Mouse (Mus musculus) limb, embryonic 11.5 days (tissue): ENCODE data around the gene Lypd1. TPM values are rescaled to one million over a fixed set of nuclear protein-coding genes. Genes with fewer than 3 reads are reported as not detected.

Source experiments
- ATAC-seq: fragments of 200-750 bp; cut with Nextera tagmentation; 2 replicates; pipeline ENCODE4 v1.8.0; 2017; ENCODE audit warnings: low read depth; ENCODE audit not compliant: insufficient number of reproducible peaks, low FRiP score, low TSS enrichment
- DNase-seq: peaks from one replicate; pipeline ENCODE4 v3.0.0-alpha.2; 2015; ENCODE audit warnings: low spot score
- H3K27ac ChIP-seq: fragments of 300-500 bp; sonication (generic); replicated peaks from 2 replicates; pipeline ENCODE4 v1.5.1; 2014; ENCODE audit warnings: low read depth, mild to moderate bottlenecking, low read length
- H3K27me3 ChIP-seq: fragments of 300-500 bp; sonication (generic); 2 replicates; pipeline ENCODE4 v1.6.1; 2014; ENCODE audit warnings: mild to moderate bottlenecking, low read length, mixed read lengths; ENCODE audit not compliant: control insufficient read depth, insufficient read depth
- H3K36me3 ChIP-seq: fragments of 300-500 bp; sonication (generic); 2 replicates; pipeline ENCODE4 v1.6.1; 2014; ENCODE audit warnings: mild to moderate bottlenecking, low read length, moderate library complexity, mixed read lengths; ENCODE audit not compliant: control insufficient read depth, insufficient read depth
- H3K4me1 ChIP-seq: fragments of 300-500 bp; sonication (generic); 2 replicates; pipeline ENCODE4 v1.6.1; 2014; ENCODE audit warnings: low read length, mixed read lengths; ENCODE audit not compliant: control insufficient read depth, insufficient read depth
- H3K4me2 ChIP-seq: fragments of 300-500 bp; sonication (generic); 2 replicates; pipeline ENCODE4 v1.6.1; 2014; ENCODE audit warnings: low read depth, mild to moderate bottlenecking, moderate library complexity; ENCODE audit not compliant: severe bottlenecking
- H3K4me3 ChIP-seq: fragments of 300-500 bp; sonication (generic); 2 replicates; pipeline ENCODE4 v1.5.1; 2014; ENCODE audit warnings: low read depth, low read length
- H3K9ac ChIP-seq: fragments of 300-500 bp; sonication (generic); 2 replicates; pipeline ENCODE4 v1.6.1; 2014; ENCODE audit warnings: mild to moderate bottlenecking, low read length
- H3K9me3 ChIP-seq: fragments of 300-500 bp; sonication (generic); 2 replicates; pipeline ENCODE4 v1.6.1; 2016; ENCODE audit warnings: low read length; ENCODE audit not compliant: control insufficient read depth
- WGBS: fragments of 180-500 bp; shearing (Covaris S2); extraction: QIAGEN DNeasy Blood & Tissue Kit; methylation state at CpG from one replicate; pipeline ENCODE4 v1.1.7; 2014; 5-methylcytosine and 5-hydroxymethylcytosine counted together
- polyA plus RNA-seq: library from polyadenylated mRNA; unstranded; fragments of >200 nt; fragmentation: Nextera tagmentation; extraction: Ambion mirVana; gene quantifications from 2 replicates; pipeline ENCODE4 v1.2.1, GENCODE M21; 2014

Gene Lypd1
- polyA plus RNA-seq, 1 experiment from 2014 or later, result 0.89 TPM

DNA sequence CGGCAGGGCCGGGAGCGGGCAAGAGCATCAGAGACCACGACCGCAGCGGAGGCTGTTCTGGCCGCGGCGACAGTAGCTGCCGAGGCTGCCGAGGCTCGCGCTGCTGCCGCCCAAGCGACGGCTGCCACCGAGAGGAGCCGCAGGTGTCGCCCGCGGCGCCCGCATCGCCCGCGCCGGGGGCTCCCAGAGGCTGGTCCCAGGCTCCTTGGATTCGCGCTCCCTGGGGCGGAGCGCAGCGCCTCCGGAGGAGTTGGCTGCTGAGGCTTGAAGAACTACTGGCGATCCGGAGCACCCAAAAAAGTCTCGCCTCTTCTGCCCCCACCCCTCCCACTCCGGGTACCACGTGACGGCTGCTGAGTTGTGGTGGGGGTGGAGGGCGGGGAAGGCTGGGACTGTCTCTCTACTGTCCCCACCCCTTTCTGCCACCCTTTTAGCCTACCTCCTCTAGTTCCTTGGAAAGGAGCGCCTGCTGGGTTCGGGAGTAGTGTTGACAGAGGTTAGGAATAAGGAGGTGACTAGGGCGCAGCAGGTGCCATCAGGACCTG lies 928 bp downstream of the Lypd1 start:
- H3K27me3 ChIP-seq, result peaks cover 29% of the 10 kb centered on the region
- ATAC-seq (peak; percentile 57), DNase-seq (peak; percentile 65)
- H3K9ac ChIP-seq, result peak overlapping the region; percentile 22
- H3K27ac ChIP-seq, result no peak overlapping the region
- peaks cover 22% of the 10 kb centered on the region for H3K4me1 ChIP-seq
- peak overlapping the region; percentile 45 for H3K4me3 ChIP-seq
- under 1% methylated on average over 43 of the region's 43 CpGs for WGBS
- no peaks in the 10 kb centered on the region for H3K36me3 ChIP-seq
- no peaks in the 10 kb centered on the region for H3K9me3 ChIP-seq
- H3K4me2 ChIP-seq, result peak overlapping the region; percentile 91

DNA sequence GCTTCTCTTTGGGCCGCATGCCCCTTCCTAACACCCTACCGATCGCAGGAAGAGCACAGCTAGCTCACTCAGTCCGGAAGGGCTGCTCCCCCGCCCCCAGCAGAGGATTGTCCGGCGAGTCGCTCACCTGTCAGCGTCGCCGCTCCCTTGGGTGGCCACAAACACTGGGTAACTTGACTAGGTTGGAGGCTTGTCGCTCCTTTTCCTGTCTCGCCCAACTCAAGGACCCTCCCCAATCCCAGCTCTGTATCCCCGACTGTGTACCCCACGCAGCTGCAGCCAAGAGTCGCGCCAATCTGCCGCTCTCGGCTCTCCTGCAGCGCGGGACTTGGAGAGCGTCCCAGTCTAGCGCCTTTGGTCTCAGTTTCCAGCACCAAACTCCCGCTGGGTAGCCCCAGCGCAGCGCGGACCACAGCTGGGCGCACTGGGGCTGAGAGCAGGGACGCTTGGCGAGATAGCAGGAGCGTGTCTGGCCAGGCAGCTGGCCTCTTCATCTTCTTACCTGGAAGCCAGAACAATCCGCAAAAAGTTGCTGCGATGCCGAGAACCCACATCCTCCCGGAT lies 1.5 kb downstream of the Lypd1 start:
- peak overlapping the region; percentile 45 for H3K4me3 ChIP-seq
- peaks cover 29% of the 10 kb centered on the region for H3K27me3 ChIP-seq
- peaks cover 22% of the 10 kb centered on the region for H3K4me1 ChIP-seq
- ATAC-seq (peak; percentile 51; the same call in 1 of the 2 replicates), DNase-seq (peak; percentile 60)
- no peak overlapping the region for H3K27ac ChIP-seq
- under 1% methylated on average over 35 of the region's 35 CpGs for WGBS
- no peaks in the 10 kb centered on the region for H3K36me3 ChIP-seq
- peak overlapping the region; percentile 22 for H3K9ac ChIP-seq
- peak overlapping the region; percentile 91 for H3K4me2 ChIP-seq
- no peaks in the 10 kb centered on the region for H3K9me3 ChIP-seq

GRCm38 (mm10) chr1:125910871-125911265 lies 2.0 kb downstream of the Lypd1 start:
- Histone ChIP-seq H3K27me3 (peaks cover 29% of the 10 kb centered on the region), H3K4me1 (peaks cover 22% of the 10 kb centered on the region), H3K36me3 (no peaks in the 10 kb centered on the region), H3K4me3 (peak overlapping the region; percentile 45; the same call in 1 of the 2 replicates), H3K4me2 (peak overlapping the region; percentile 91), H3K27ac (no peak overlapping the region), H3K9ac (no peak overlapping the region), H3K9me3 (no peaks in the 10 kb centered on the region)
- ATAC-seq, result peak; percentile 48; the same call in 1 of the 2 replicates
- DNase-seq, result peak; percentile 30
- WGBS, result 2% methylated on average over 9 of the region's 9 CpGs

DNA sequence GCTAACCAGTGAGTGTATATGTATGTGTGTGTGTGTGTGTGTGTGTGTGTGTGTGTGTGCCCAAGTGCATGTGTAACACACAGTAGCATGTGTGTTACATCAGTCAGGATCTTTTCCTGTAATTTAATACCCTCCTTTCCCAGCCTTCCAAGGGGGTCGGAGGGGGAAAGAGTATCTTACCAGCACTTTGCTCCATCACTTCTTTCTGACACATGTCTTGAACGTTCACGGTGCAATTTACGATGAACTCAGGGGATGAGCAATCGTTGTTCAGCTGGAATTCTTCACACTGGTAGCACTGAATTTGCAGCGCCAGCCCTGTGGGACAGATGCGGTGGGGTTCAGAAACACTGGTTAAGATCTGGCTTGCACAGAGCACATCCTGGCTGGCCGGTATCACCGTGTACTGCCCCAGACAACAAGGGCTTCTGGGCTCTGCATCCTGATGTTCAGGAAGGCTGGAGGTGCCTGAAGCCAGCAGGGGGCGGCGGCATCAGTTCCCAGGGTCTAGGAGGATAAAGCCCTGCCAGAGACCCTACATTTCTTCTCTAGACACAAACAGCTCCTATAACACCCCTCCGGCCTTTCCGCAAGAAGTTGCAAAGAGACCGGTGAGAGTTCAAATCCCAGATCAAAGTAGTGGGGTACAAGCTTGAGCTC lies 2.6 kb downstream of the Lypd1 start:
- Histone ChIP-seq H3K9me3 (no peaks in the 10 kb centered on the region), H3K4me3 (no peak overlapping the region), H3K4me1 (peaks cover 22% of the 10 kb centered on the region), H3K36me3 (no peaks in the 10 kb centered on the region), H3K4me2 (peak overlapping the region; percentile 91; the same call in 1 of the 2 replicates), H3K9ac (no peak overlapping the region), H3K27ac (no peak overlapping the region), H3K27me3 (peaks cover 29% of the 10 kb centered on the region)
- DNase-seq (peak; percentile 70), ATAC-seq (peak; percentile 42; the same call in 1 of the 2 replicates)
- WGBS, result 6% methylated on average over 14 of the region's 14 CpGs

DNA sequence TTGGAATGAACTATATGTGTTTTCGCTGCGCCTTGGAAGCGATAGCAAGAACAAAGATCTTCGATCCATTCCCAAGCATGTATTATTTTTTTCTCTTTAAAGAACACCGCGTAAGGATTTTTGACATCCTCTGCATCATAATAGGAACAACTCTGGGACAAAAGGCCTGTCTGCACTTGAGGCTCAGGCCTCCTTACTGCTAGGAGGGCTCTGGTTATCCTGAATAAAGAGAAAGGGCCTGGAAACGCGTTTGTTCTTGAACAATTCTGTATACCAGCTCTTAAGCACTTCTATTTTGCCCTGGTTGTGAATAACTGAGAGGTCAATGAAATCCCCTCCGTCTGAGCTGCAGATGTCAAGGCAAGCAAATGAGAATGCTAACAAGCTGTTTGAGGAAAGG lies 19.7 kb downstream of the Lypd1 start:
- Histone ChIP-seq H3K4me2 (no peak overlapping the region), H3K4me1 (no peaks in the 10 kb centered on the region), H3K9me3 (no peaks in the 10 kb centered on the region), H3K4me3 (no peak overlapping the region), H3K36me3 (no peaks in the 10 kb centered on the region), H3K27me3 (no peaks in the 10 kb centered on the region), H3K27ac (no peak overlapping the region), H3K9ac (no peak overlapping the region)
- no peak for DNase-seq
- 88% methylated on average over 9 of the region's 9 CpGs for WGBS
- ATAC-seq, result no peak

DNA sequence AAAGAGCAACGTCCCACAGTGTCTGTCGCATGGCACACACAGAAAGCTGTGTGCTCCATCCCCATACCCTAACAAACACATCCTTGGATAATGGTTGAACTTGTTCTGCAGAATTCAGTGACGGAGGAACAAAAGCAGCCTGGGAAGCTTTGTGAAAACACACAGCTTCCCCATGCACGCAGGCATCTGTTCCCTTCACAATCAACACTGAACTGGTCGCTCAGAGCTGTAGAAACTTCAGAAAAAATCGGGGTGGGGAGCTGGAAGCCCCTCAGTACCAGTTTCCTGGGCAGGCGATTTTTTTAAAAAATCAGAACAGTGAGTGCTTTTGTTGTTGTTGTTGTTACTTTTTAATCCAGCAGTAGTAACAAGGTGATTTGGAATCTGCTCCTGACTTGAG lies 42.8 kb downstream of the Lypd1 start:
- H3K9ac ChIP-seq, result no peak overlapping the region
- WGBS, result 58% methylated on average over 7 of the region's 7 CpGs

DNA sequence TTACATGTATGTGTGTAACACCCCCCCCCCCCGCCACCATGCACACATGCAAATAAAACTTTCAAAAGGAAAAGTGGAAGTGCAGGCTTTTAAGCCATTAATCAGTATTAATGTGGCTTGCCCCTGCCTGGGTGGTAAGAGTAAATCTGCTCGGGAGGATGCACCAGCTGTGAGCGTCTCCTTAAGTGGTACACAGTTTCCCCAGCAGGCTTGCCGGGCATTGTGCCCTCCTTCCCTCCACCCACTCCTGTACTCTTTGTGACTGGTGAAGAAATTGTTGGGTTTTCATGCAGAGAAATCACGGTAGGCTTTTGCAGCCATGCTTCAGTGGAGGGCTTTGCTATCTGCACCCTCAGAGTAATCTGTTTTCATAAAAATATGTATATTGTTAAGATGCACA lies 54.3 kb downstream of the Lypd1 start:
- no peaks in the 10 kb centered on the region for H3K36me3 ChIP-seq
- 75% methylated on average over 5 of the region's 5 CpGs for WGBS
- H3K27me3 ChIP-seq, result no peaks in the 10 kb centered on the region
- H3K9ac ChIP-seq, result no peak overlapping the region
- no peak for ATAC-seq
- no peak overlapping the region for H3K4me2 ChIP-seq
- no peak overlapping the region for H3K4me3 ChIP-seq
- DNase-seq, result no peak
- H3K4me1 ChIP-seq, result no peaks in the 10 kb centered on the region
- no peaks in the 10 kb centered on the region for H3K9me3 ChIP-seq
- no peak overlapping the region for H3K27ac ChIP-seq

More for the DNA sequence above, 42.8 kb downstream of the Lypd1 start:
- no peak overlapping the region for H3K4me2 ChIP-seq
- H3K4me3 ChIP-seq, result no peak overlapping the region
- no peak overlapping the region for H3K27ac ChIP-seq
- H3K4me1 ChIP-seq, result no peaks in the 10 kb centered on the region
- DNase-seq (no peak), ATAC-seq (no peak)
- H3K9me3 ChIP-seq, result no peaks in the 10 kb centered on the region
- no peaks in the 10 kb centered on the region for H3K27me3 ChIP-seq
- no peaks in the 10 kb centered on the region for H3K36me3 ChIP-seq

DNA sequence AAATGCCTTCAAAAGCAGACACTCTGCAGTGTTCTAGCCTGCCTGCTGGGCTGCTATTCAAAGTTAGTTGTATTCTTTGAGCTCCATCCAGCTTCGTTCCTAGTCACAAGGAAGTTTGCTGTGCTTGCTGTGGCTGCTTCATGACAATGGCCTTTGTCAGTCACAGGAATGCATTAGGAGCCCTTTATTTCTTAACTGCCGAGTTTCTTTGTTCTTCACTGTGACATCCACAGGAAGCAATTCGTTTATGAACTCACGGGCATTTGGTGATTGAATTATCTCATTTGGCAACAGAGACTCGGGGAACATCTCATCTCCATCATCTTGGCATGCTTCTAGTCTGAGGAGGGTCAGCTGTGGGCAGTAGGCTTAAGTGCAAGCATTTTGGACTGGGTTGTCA lies 58.3 kb downstream of the Lypd1 start:
- Histone ChIP-seq H3K4me1 (no peaks in the 10 kb centered on the region), H3K9ac (no peak overlapping the region), H3K9me3 (no peaks in the 10 kb centered on the region), H3K4me3 (no peak overlapping the region), H3K27me3 (no peaks in the 10 kb centered on the region), H3K4me2 (no peak overlapping the region), H3K36me3 (no peaks in the 10 kb centered on the region), H3K27ac (no peak overlapping the region)
- 28% methylated on average over 5 of the region's 5 CpGs for WGBS
- DNase-seq, result no peak
- no peak for ATAC-seq
